ENCODE assay signal across 24 mouse cellular contexts in the genomic region with DNA sequence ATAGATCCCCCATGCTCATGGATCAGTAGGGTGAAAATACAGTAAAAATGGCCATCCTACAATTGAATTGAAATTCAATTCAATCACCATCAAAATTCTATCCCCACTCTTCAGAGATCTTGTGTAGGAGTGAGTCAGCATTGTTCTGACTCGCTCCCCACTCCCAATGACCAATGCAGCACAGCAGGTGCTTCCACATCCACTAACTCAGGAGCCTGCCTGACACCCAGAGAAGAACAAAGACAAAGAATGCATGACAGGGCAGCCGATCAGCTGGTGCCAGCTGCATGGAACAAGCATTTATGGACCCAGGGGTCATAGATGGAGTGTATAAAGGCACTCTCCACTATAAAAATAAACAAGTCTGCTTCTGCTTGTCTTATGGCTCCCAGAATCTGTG.
DNase-seq lines count a peak whose midpoint lies in the region; ATAC-seq and TF ChIP-seq lines count a peak whose summit lies in the region.
"Had no signal": no experiment of that assay in that cellular context is flagged by ENCODE, and none has a peak within 500 bp of the region (broad histone marks: within the 10 kb centered on the region; RNA-seq: fewer than 3 reads in every experiment).

No protein-coding gene starts in this region.

- TF ChIP-seq POLR2A in myocyte (IDR thresholded peaks at IDR 0.05; ENCODE audit: insufficient read length, low read depth), result no peak

- no peaks in the 10 kb centered on the region for H3K79me2 ChIP-seq in myocyte (ENCODE audit: control insufficient read depth, insufficient read depth)

- H3K36me3 ChIP-seq in myocyte (ENCODE audit: control insufficient read depth, insufficient read depth), result no peaks in the 10 kb centered on the region
- H3K36me3 ChIP-seq: midbrain, embryonic 12.5 days; stomach, embryonic 15.5 days had no signal

- ATAC-seq in erythroid progenitor cell, adult 5-6 weeks (replicated peaks; ENCODE audit: low FRiP score, poor library complexity, severe bottlenecking), result no peak
- ATAC-seq: forebrain, embryonic 14.5 days; intestine, postnatal 0 days had no signal

- no peak overlapping the region for H3K4me3 ChIP-seq in myocyte
- H3K4me3 ChIP-seq: heart, embryonic 12.5 days; hindbrain, embryonic 13.5 days; midbrain, embryonic 12.5 days; stomach, embryonic 15.5 days had no signal

- DNase-seq in 3134 (ENCODE audit: extremely low read depth, insufficient read length, low spot score), result peak; percentile 6
- DNase-seq in 416B (ENCODE audit: low read depth), result peak; percentile 50
- peak; percentile 65 for DNase-seq in Muller cell, postnatal 12 days (ENCODE audit: inconsistent ontology term)
- DNase-seq in lung, postnatal 14 days, result no peak
- DNase-seq in kidney, adult 18-20 months, result no peak
- DNase-seq: adrenal gland, postnatal 36 days; cerebellum, adult 8-10 months; cerebellum, postnatal 25 days; gastrocnemius, postnatal 25 days; heart, adult 18-20 months; heart, postnatal 4 days; kidney, postnatal 14 days; liver; lung, adult 2 months; retina, postnatal 1 day; right cerebral cortex, postnatal 14 days had no signal

- H3K4me2 ChIP-seq in myocyte (ENCODE audit: low read depth), result no peak overlapping the region
- H3K4me2 ChIP-seq: heart, embryonic 12.5 days; hindbrain, embryonic 13.5 days; midbrain, embryonic 12.5 days; stomach, embryonic 15.5 days had no signal

- H3K27me3 ChIP-seq in myocyte (ENCODE audit: control insufficient read depth, insufficient read depth, insufficient read length), result no peaks in the 10 kb centered on the region
- H3K27me3 ChIP-seq: heart, embryonic 12.5 days; hindbrain, embryonic 13.5 days; midbrain, embryonic 12.5 days; stomach, embryonic 15.5 days had no signal

- no peak overlapping the region for H3ac ChIP-seq in myocyte (ENCODE audit: control insufficient read depth, insufficient read length)

TF ChIP-seq in myocyte, 11 proteins besides CTCF, POLR2A, EP300 and RAD21:
- TF ChIP-seq CEBPB (IDR thresholded peaks at IDR 0.05; ENCODE audit: insufficient read depth, poor library complexity, severe bottlenecking), result no peak
- no peak for TF ChIP-seq REST (IDR thresholded peaks at IDR 0.05; ENCODE audit: insufficient read depth, insufficient read length)
- no peak for TF ChIP-seq TCF3 (IDR thresholded peaks at IDR 0.05; ENCODE audit: insufficient read length, low read depth)
- TF ChIP-seq POLR2AphosphoS2 (IDR thresholded peaks at IDR 0.05; ENCODE audit: insufficient read length, low read depth), result no peak
- no peak for TF ChIP-seq SRF (IDR thresholded peaks at IDR 0.05; ENCODE audit: control insufficient read depth, insufficient read length, low read depth)
- TF ChIP-seq MYOD1 (IDR thresholded peaks at IDR 0.05; ENCODE audit: control insufficient read depth in 1 of 3, insufficient read length in 2 of 3, low read depth in 2 of 3), result peak in 2 of 3 experiments; percentile 58 to 70
- peak in 1 of 3 experiments; percentile 42 for TF ChIP-seq MYOG (IDR thresholded peaks at IDR 0.05; ENCODE audit: control insufficient read depth in 1 of 3, insufficient read depth in 1 of 3, insufficient read length in 2 of 3, low read depth in 2 of 3)
- TF ChIP-seq MAX (IDR thresholded peaks at IDR 0.05; ENCODE audit: low read depth), result no peak
- TF ChIP-seq TCF12 (IDR thresholded peaks at IDR 0.05; ENCODE audit: insufficient read depth, poor library complexity, severe bottlenecking), result no peak
- TF ChIP-seq E2F4 (IDR thresholded peaks at IDR 0.05; ENCODE audit: insufficient read depth), result no peak
- TF ChIP-seq USF1 (IDR thresholded peaks at IDR 0.05; ENCODE audit: low read depth), result no peak

Comparison
In these comparisons a context has a peak if more than half of its experiments do, and no peak if none do; other contexts are left out.
1. DNase-seq: peak in 3134 (single experiment), 416B (single experiment) and Muller cell, postnatal 12 days (single experiment); none in lung, postnatal 14 days (single experiment) and kidney, adult 18-20 months (single experiment).